Mouse (Mus musculus) thymus, postnatal 14 days (tissue): Measurements from ENCODE around the gene Ankrd24.
"Not testable (repeated sequence)": the region's sequence is repeated elsewhere in the genome, so short reads cannot be mapped to it uniquely, and the experiment has no call there.

ENCODE experiments used
- DNase-seq: peaks from one replicate; pipeline ENCODE4 v3.0.0; 2021

Ankrd24 gene

GRCm38 (mm10) chr10:81645391-81645790, 17.1 kb downstream of the Ankrd24 start:
- peak; percentile 1 for DNase-seq

- DNase-seq = peak; percentile 4
Measured at GRCm38 (mm10) chr10:81646015-81646555, 17.7 kb downstream of the Ankrd24 start.

- peak; percentile 84 for DNase-seq
Measured at GRCm38 (mm10) chr10:81648803-81649775, 20.7 kb downstream of the Ankrd24 start, which contains the start of gene Gm10778. Gene Gm10778, plus strand, starts transcription at chr10:81649059.

GRCm38 (mm10) chr10:81655178-81655577, 26.8 kb downstream of the Ankrd24 start:
- peak; percentile 1 for DNase-seq

- DNase-seq = no peak
Measured at GRCm38 (mm10) chr10:81656174-81656573, 27.8 kb downstream of the Ankrd24 start.

- DNase-seq = not testable (repeated sequence)
Measured at GRCm38 (mm10) chr10:81687114-81687513, 58.8 kb downstream of the Ankrd24 start.
